ENCODE assay signal across 9 mouse cellular contexts in the genomic region with DNA sequence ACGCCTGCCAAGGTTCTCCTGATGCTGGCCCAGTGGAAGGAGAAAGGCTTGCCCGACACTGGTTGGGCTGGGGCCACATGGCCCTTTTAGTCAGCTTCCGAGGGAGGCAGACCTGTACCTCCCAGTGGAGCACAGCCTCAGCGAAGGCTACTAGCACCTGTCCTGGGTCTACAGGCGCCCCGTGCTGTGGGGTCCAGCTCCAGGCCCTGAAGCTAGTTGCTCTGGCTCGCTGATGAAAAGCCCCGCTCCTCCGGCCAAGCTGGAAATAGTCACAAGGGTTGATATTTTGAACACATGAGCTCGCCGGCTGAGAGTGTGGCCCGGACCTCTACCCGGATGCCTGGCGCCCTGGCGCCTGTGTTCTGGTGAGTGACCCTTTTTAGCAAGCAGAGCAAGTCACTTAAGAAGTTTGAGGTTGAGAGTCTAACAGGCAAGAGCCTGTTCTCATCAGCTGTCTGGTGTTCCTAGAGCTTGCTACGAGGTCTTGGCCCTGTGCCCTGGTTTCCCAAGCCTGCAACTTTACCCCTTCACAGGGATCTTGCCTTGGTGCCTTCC. TPM values are rescaled to one million over a fixed set of nuclear protein-coding genes. Genes with fewer than 3 reads are reported as not detected.
A peak's percentile ranks its signal among the peaks of the same experiment; 100 is the strongest.
DNase-seq lines count a peak whose midpoint lies in the region; ATAC-seq lines count a peak whose summit lies in the region.
"Had no signal": no experiment of that assay in that cellular context is flagged by ENCODE, and none has a peak within 500 bp of the region (broad histone marks: within the 10 kb centered on the region; RNA-seq: fewer than 3 reads in every experiment).

No protein-coding gene starts in this region.

- peak; percentile 40 for ATAC-seq in forebrain, embryonic 14.5 days
- 0 out of 2 replicates have a peak, but pooled peaks have one; percentile 20 for ATAC-seq in midbrain, embryonic 14.5 days (ENCODE audit: low FRiP score, low TSS enrichment)

- H3K4me1 ChIP-seq in forebrain, embryonic 14.5 days (ENCODE audit: control insufficient read depth, insufficient read depth, low read length), result peaks cover 21% of the 10 kb centered on the region
- peaks cover 20% of the 10 kb centered on the region for H3K4me1 ChIP-seq in midbrain, embryonic 14.5 days (ENCODE audit: control insufficient read depth, insufficient read depth, low read length)

- H3K27ac ChIP-seq in forebrain, embryonic 14.5 days (ENCODE audit: low read depth, low read length), result peak overlapping the region; percentile 86
- H3K27ac ChIP-seq in midbrain, embryonic 14.5 days (replicated peaks; ENCODE audit: low read depth, low read length), result peak overlapping the region; percentile 76

- H3K36me3 ChIP-seq in forebrain, embryonic 14.5 days (ENCODE audit: control insufficient read depth, insufficient read depth, low read length), result no peaks in the 10 kb centered on the region
- no peaks in the 10 kb centered on the region for H3K36me3 ChIP-seq in midbrain, embryonic 14.5 days (ENCODE audit: control insufficient read depth, insufficient read depth, low read length)

- peak overlapping the region; percentile 35; the same call in 1 of the 2 replicates for H3K9ac ChIP-seq in forebrain, embryonic 14.5 days (ENCODE audit: low read length)
- peak overlapping the region; percentile 37 for H3K9ac ChIP-seq in midbrain, embryonic 14.5 days (replicated peaks; ENCODE audit: low read length)

- no peaks in the 10 kb centered on the region for H3K27me3 ChIP-seq in forebrain, embryonic 14.5 days (replicated peaks; ENCODE audit: control insufficient read depth, insufficient read depth, low read length)
- no peaks in the 10 kb centered on the region for H3K27me3 ChIP-seq in midbrain, embryonic 14.5 days (ENCODE audit: control insufficient read depth, insufficient read depth, low read length)

- no peak overlapping the region for H3K4me3 ChIP-seq in forebrain, embryonic 14.5 days (ENCODE audit: low read depth, low read length)
- no peak overlapping the region for H3K4me3 ChIP-seq in midbrain, embryonic 14.5 days (replicated peaks; ENCODE audit: low read depth, low read length)
- H3K4me3 ChIP-seq: erythroblast, embryonic 14.5 days had no signal

- no peaks in the 10 kb centered on the region for H3K9me3 ChIP-seq in forebrain, embryonic 14.5 days (replicated peaks; ENCODE audit: control insufficient read depth, low read length)
- H3K9me3 ChIP-seq in midbrain, embryonic 14.5 days (ENCODE audit: control insufficient read depth, low read length), result no peaks in the 10 kb centered on the region

- H3K4me2 ChIP-seq in forebrain, embryonic 14.5 days (ENCODE audit: low read length), result peak overlapping the region; percentile 39
- peak overlapping the region; percentile 42 for H3K4me2 ChIP-seq in midbrain, embryonic 14.5 days (ENCODE audit: low read length)

- 61% methylated on average over 16 of the region's 16 CpGs for WGBS in forebrain, embryonic 14.5 days
- WGBS in midbrain, embryonic 14.5 days, result 59% methylated on average over 16 of the region's 16 CpGs

- DNase-seq in left cerebral cortex, postnatal 4 days, result peak; percentile 41
- no peak for DNase-seq in left cerebral cortex, postnatal 36 days (ENCODE audit: low spot score in 2 of 2)
- DNase-seq in forebrain, embryonic 14.5 days (ENCODE audit: low spot score), result peak; percentile 52
- peak; percentile 44 for DNase-seq in heart, postnatal 4 days
- DNase-seq in midbrain, embryonic 14.5 days, result peak; percentile 27
- no peak for DNase-seq in cerebellum, adult 11-12 months
- DNase-seq in liver, result no peak
- DNase-seq in yolk sac, embryonic 10.5 days (ENCODE audit: low spot score), result no peak

- intact Hi-C loops in left cerebral cortex, postnatal 4 days (cut with DNase I), result no loop called here
- intact Hi-C loops in left cerebral cortex, postnatal 36 days (cut with DNase I), result no loop called here

RNA-seq across cellular contexts. Expression of gene Traf3, which starts 22.6 kb away (rescaled TPM):
- total RNA-seq in left cerebral cortex, postnatal 4 days (2021), result 10 to 100 TPM; 37.0 to 41.8 TPM
- total RNA-seq in left cerebral cortex, postnatal 36 days (2021), result 10 to 100 TPM; 51.6 to 55.4 TPM
- 9.8 and 12.1 TPM in 2 replicates for polyA plus RNA-seq in forebrain, embryonic 14.5 days (2014; fragmentation: Nextera tagmentation; extraction: Ambion mirVana)
- 10 to 100 TPM; 16.8 to 17.3 TPM for total RNA-seq in heart, postnatal 4 days (2021)
- 22.0 and 28.4 TPM in 2 replicates for polyA plus RNA-seq in midbrain, embryonic 14.5 days (2014; fragmentation: Nextera tagmentation; extraction: Ambion mirVana)

RNA-seq across cellular contexts. Expression of gene 4930595D18Rik, which starts 40.7 kb away (rescaled TPM):
- not detected for total RNA-seq in left cerebral cortex, postnatal 4 days (2021)
- not detected for total RNA-seq in left cerebral cortex, postnatal 36 days (2021)
- polyA plus RNA-seq in forebrain, embryonic 14.5 days (2014; fragmentation: Nextera tagmentation; extraction: Ambion mirVana), result not detected in 2 replicates
- not detected for total RNA-seq in heart, postnatal 4 days (2021)
- polyA plus RNA-seq in midbrain, embryonic 14.5 days (2014; fragmentation: Nextera tagmentation; extraction: Ambion mirVana), result not detected in 2 replicates
- polyA plus RNA-seq: erythroblast, embryonic 14.5 days had no signal

Comparison
In these comparisons a context has a peak if more than half of its experiments do, and no peak if none do; other contexts are left out.
1. DNase-seq: peak in left cerebral cortex, postnatal 4 days (single experiment), forebrain, embryonic 14.5 days (single experiment), heart, postnatal 4 days (single experiment) and midbrain, embryonic 14.5 days (single experiment); none in left cerebral cortex, postnatal 36 days (0 of 2), cerebellum, adult 11-12 months (single experiment), liver (single experiment) and yolk sac, embryonic 10.5 days (single experiment).